Mouse (Mus musculus): ENCODE measurements around the gene Atxn7l2.

DNA sequence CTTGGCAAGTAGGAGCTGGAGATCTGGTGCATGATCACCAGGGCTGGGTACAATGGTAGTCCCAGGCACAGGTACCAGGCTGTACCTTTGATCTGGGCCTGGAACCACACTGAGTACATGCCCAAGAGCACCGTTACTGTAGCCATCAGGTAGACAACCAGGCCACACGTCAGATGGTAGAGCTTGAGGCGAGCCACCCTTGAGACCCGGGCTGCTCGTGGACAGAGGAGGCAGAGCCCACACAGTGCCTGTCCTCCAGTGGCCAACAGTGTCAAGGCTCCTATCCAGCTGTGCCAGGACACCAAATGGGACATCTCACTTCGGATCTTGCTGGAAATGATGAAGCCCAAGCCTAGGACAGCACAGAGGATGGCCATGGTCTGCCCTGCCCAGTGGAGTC lies 11.5 kb downstream of the Atxn7l2 start:
- TF ChIP-seq E2F4 (IDR thresholded peaks at IDR 0.05; ENCODE audit: insufficient replicate concordance, low read depth, low read length), result no peak
- no peak for TF ChIP-seq POLR2A (IDR thresholded peaks at IDR 0.05; ENCODE audit: low read depth, low read length)
- TF ChIP-seq CTCF (conservative IDR thresholded peaks at IDR 0.05 in 1 of 2, IDR thresholded peaks at IDR 0.05 in 1 of 2; ENCODE audit: low read depth in 2 of 2, low read length in 2 of 2), result no peak
- no peak for TF ChIP-seq KAT2A (IDR thresholded peaks at IDR 0.05; ENCODE audit: insufficient replicate concordance, low read length)
- no peak for TF ChIP-seq ZMIZ1 (IDR thresholded peaks at IDR 0.05; ENCODE audit: low read depth, low read length)
- no peak for TF ChIP-seq IRF4 (IDR thresholded peaks at IDR 0.05; ENCODE audit: low read depth, low read length)
- TF ChIP-seq HCFC1 (IDR thresholded peaks at IDR 0.05; ENCODE audit: low read depth, low read length), result no peak

All from CH12.LX (cell line).